Mouse (Mus musculus) lung, postnatal 10 days (tissue): ENCODE data around the gene Slc5a11.
A peak's percentile ranks its signal among the peaks of the same experiment; 100 is the strongest.

ENCODE experiments used
- DNase-seq: peaks from one replicate; pipeline ENCODE4 v3.0.0; 2021

The Slc5a11 gene

GRCm38 (mm10) chr7:123214365-123215075 lies at the start of gene Slc5a11:
Gene Slc5a11, plus strand, starts transcription at chr7:123214780.
- peak; percentile 18 for DNase-seq

GRCm38 (mm10) chr7:123167436-123167835 lies 47.1 kb upstream of the Slc5a11 start:
- no peak for DNase-seq

- no peak for DNase-seq
These were observed 45.0 kb upstream of the Slc5a11 start for GRCm38 (mm10) chr7:123169618-123170017.

- no peak for DNase-seq
These were observed 42.5 kb upstream of the Slc5a11 start for GRCm38 (mm10) chr7:123172101-123172500.

- DNase-seq: no peak
These were observed 37.4 kb upstream of the Slc5a11 start for GRCm38 (mm10) chr7:123177215-123177614.

- DNase-seq: peak; percentile 41
These were observed 32.5 kb upstream of the Slc5a11 start for GRCm38 (mm10) chr7:123181787-123182701.

GRCm38 (mm10) chr7:123184891-123185290 lies 29.7 kb upstream of the Slc5a11 start:
- no peak for DNase-seq

GRCm38 (mm10) chr7:123186463-123186862 lies 28.1 kb upstream of the Slc5a11 start:
- no peak for DNase-seq

- DNase-seq: no peak
These were observed 27.3 kb upstream of the Slc5a11 start for GRCm38 (mm10) chr7:123187246-123187645.

- no peak for DNase-seq
These were observed 26.1 kb upstream of the Slc5a11 start for GRCm38 (mm10) chr7:123188462-123188861.

GRCm38 (mm10) chr7:123189762-123190161 lies 24.8 kb upstream of the Slc5a11 start:
- DNase-seq: no peak

GRCm38 (mm10) chr7:123191731-123192130 lies 22.8 kb upstream of the Slc5a11 start:
- no peak for DNase-seq

GRCm38 (mm10) chr7:123193201-123193600 lies 21.4 kb upstream of the Slc5a11 start:
- no peak for DNase-seq

GRCm38 (mm10) chr7:123194696-123195095 lies 19.9 kb upstream of the Slc5a11 start:
- no peak for DNase-seq

GRCm38 (mm10) chr7:123196432-123196831 lies 18.1 kb upstream of the Slc5a11 start:
- DNase-seq: no peak

GRCm38 (mm10) chr7:123198695-123199094 lies 15.9 kb upstream of the Slc5a11 start:
- no peak for DNase-seq

GRCm38 (mm10) chr7:123199151-123199550 lies 15.4 kb upstream of the Slc5a11 start:
- no peak for DNase-seq

GRCm38 (mm10) chr7:123199656-123200206 lies 14.8 kb upstream of the Slc5a11 start:
- DNase-seq: peak; percentile 13

GRCm38 (mm10) chr7:123200722-123201121 lies 13.9 kb upstream of the Slc5a11 start:
- DNase-seq: no peak

- DNase-seq: peak; percentile 56
These were observed 9.3 kb upstream of the Slc5a11 start for GRCm38 (mm10) chr7:123205261-123205660.

- DNase-seq: no peak
These were observed 7.0 kb upstream of the Slc5a11 start for GRCm38 (mm10) chr7:123207561-123207960.

- no peak for DNase-seq
These were observed 4.7 kb upstream of the Slc5a11 start for GRCm38 (mm10) chr7:123209864-123210263.

GRCm38 (mm10) chr7:123211461-123211860 lies 3.1 kb upstream of the Slc5a11 start:
- no peak for DNase-seq

- no peak for DNase-seq
These were observed 2.3 kb upstream of the Slc5a11 start for GRCm38 (mm10) chr7:123212316-123212715.
